Mouse (Mus musculus): ENCODE results near the gene Ctsw. TPM values are rescaled to one million over a fixed set of nuclear protein-coding genes. Genes with fewer than 3 reads are reported as not detected.

Ctsw gene
- polyA plus RNA-seq, 1 experiment: 12.4 TPM

DNA sequence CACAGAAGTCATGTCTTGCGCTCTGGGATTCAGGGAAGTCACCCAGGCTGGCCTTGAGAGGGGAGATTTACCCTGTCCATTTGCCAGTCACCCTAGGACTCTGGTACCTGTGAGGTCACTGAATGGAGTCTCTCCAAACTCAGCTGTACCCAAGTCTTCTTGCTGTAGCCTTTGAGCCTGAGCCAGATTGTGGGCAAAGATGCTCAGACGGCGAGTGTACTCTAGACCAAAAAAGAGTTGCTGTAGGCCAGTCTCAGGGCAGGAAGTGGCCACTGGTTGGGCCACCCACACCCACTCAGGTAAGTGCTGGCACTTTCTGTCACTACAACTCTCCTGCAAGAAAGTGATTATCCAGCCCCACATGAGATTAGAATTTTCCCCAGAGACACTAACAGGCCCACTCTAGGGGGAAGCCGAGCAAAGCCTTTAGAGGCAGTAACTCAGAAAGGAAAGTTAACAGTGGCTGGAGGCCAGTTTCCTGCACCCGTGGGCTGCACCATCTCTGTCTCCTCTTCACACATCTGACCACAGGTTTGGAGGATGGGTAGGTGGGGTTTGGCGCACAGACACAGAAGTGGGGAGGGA, 1.3 kb downstream of the Ctsw start:
- WGBS: 82% methylated on average over 6 of the region's 6 CpGs

DNA sequence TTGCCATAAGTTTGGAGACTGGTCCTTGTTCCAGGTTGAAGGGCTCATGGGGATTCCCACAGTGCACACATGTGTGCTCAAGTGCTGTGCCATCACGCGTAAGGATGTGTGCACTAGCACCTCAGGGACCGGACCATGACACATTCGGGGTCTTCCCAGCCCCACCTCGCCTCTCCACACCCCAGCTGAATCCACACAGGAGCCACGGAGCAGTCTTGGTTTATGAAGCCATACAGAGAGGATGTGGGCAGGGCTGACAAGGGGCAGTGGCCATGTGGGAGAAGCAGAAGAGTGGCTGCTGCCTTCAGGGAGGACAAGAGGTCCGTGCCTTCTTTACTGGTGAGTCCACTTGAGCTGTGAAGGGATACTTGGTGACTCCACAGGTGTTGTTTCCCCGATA, 3.3 kb downstream of the Ctsw start:
- no peak for DNase-seq (ENCODE audit: low read depth, low spot score)
- 94% methylated on average over 8 of the region's 8 CpGs for WGBS

More for the DNA sequence above, 1.3 kb downstream of the Ctsw start:
- no peak for DNase-seq (ENCODE audit: low read depth, low spot score)

DNA sequence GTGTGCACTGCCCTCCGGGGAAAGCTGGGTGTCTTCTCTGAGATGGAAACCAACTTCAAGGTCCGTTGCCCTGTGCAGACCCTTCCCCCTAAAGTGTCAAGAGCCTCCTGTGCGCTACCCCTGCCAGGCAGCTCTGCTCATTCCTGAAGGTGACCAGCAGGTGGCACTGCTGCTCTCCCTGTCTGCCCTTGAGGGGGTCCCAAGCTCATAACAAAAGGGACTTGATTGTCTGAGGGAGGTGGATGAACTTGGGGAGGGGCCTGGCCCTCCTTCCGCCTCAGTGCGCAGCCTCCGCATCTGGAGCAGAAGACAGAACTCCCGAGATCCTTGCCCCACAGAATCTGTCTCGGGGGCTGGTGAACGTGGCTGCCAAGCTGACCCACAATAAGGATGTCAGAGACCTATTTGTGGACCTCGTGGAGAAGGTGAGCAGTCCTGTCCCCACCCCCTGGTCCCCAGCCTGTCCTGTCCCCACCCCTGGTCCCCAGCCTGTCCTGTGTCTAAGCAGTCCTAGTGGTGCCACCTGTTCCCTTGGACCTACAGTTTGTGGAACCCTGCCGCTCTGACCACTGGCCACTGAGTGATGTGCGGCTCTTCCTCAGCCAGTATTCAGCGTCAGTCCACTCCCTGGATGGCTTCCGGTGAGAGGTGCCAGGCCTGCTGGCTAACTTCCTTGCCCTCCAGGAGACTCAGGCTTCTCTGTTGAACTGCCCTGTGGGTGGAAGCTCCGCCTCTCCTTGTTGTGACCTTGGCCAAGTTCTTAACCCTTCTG, 4.3 kb downstream of the Ctsw start:
- WGBS: 59% methylated on average over 15 of the region's 15 CpGs
- DNase-seq (ENCODE audit: low read depth, low spot score): no peak

GRCm38 (mm10) chr19:5463212-5463611, 5.1 kb downstream of the Ctsw start:
- 93% methylated on average over 9 of the region's 9 CpGs for WGBS
- DNase-seq (ENCODE audit: low read depth, low spot score): no peak

- WGBS: 79% methylated on average over 6 of the region's 6 CpGs
- no peak for DNase-seq (ENCODE audit: low read depth, low spot score)
Measured at GRCm38 (mm10) chr19:5461411-5461810, 6.9 kb downstream of the Ctsw start.

GRCm38 (mm10) chr19:5460465-5460911, 7.8 kb downstream of the Ctsw start, which contains the start of gene Fibp:
Gene Fibp, plus strand, starts transcription at chr19:5460615.
- no peak for DNase-seq (ENCODE audit: low read depth, low spot score)
- under 1% methylated on average over 32 of the region's 32 CpGs for WGBS

DNA sequence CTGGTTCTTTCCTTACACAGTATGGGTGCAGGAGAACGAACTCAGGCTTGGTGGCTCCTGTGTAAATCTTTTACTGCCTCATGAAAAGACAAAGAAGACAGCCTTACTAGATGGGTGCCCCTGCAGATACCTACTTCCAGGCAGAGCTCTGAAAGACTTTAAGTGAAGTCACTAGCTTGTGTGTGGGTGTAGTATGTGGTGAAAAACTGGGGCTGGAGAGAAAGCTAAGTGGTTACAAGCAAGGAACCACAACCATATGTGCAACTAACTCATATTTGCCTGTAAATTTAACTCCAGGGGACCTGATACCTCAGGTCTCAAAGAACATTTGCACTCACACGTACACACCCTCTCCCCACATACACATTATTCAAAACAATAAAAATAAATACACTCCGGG, 8.4 kb downstream of the Ctsw start:
- no peak for DNase-seq (ENCODE audit: low read depth, low spot score)
- 14% methylated on average over 3 of the region's 3 CpGs for WGBS

DNA sequence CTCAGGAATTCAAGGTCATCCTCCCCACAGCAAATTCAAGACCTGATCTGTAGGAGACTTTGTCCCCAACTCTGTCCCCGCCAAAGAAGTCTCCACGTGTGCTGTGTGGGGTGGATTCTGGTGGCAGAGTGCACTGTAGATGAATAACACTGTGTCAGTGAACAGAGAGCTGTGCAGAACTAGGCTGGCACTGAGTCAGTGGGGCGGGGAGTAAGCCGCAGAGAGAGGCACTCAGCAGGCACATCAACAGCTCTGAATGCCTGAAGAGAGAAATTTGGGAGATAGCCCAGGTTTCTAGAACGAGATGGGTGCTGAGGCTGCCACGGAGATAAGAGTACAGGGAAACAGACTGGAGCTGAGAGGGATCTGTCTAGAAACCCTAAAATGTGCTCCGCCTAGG, 9.3 kb downstream of the Ctsw start:
- DNase-seq (ENCODE audit: low read depth, low spot score): no peak
- 65% methylated on average over 7 of the region's 7 CpGs for WGBS

GRCm38 (mm10) chr19:5457746-5458442, 10.4 kb downstream of the Ctsw start, which contains the start of gene Ccdc85b:
Gene Ccdc85b, minus strand, starts transcription at chr19:5457894.
- WGBS: 10% methylated on average over 14 of the region's 14 CpGs
- no peak for DNase-seq (ENCODE audit: low read depth, low spot score)

- DNase-seq (ENCODE audit: low read depth, low spot score): peak; percentile 85
- under 1% methylated on average over 70 of the region's 70 CpGs for WGBS
Measured at GRCm38 (mm10) chr19:5456922-5457745, 11.2 kb downstream of the Ctsw start.

DNA sequence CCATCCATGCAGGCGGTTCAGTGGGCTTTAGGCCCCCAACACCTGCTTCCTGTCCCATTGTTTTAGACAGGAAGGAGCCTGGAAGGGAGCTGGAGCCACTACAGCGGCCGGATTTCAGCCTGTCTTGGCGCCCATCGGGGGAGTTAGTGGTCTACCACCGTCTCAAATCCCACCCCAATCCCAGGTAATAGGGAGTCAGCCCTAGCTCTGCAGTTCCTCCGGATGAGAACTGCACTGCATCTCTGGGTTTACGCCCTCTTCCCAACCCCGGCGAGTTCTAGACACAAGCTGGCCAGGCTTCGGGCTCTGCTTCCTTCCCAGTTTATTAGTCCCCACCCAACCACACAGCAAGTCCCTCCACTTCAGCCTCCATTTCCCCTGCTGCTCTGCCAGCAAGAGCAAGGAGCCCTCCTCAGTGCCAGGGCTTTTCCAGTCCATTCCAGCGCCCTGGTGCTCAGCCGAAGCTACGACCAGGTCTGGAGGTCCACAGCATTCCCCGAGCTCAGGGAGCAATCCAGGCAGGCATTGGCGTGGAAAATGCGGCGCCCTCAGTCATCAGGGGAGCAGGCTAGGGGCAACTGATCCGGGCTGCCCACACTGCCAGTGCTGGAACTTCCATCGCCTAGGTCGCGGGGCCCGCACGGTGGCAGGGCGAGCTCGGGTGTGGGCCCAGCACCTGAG, 11.9 kb downstream of the Ctsw start:
- no peak for DNase-seq (ENCODE audit: low read depth, low spot score)
- WGBS: 3% methylated on average over 26 of the region's 26 CpGs

DNA sequence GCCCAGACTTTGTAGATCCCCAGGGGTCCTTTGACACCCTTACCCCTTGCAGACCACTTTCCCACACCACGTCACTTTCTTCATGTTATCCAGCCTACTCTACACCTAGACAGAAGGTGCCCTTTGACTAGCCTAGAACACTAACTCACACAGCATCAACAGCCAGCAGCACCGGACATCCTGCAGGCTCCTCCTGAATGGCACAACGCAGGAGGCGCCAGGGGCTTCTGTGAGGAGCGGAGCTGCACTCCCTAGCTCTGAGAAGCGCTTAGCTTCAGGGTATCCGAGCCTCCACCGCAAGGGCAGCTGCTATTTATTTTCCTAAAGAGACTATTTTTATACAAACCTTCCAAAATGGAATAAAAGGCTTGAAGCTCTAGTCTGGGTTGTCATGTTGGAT, 12.7 kb downstream of the Ctsw start:
- 81% methylated on average over 8 of the region's 8 CpGs for WGBS
- no peak for DNase-seq (ENCODE audit: low read depth, low spot score)

GRCm38 (mm10) chr19:5455037-5455436, 13.3 kb downstream of the Ctsw start:
- WGBS: 79% methylated on average over 12 of the region's 12 CpGs
- no peak for DNase-seq (ENCODE audit: low read depth, low spot score)

- no peak for DNase-seq (ENCODE audit: low read depth, low spot score)
- WGBS: 72% methylated on average over 6 of the region's 6 CpGs
Measured at GRCm38 (mm10) chr19:5451766-5452165, 16.5 kb downstream of the Ctsw start.

GRCm38 (mm10) chr19:5449673-5450072, 18.6 kb downstream of the Ctsw start:
- 72% methylated on average over 3 of the region's 3 CpGs for WGBS

DNA sequence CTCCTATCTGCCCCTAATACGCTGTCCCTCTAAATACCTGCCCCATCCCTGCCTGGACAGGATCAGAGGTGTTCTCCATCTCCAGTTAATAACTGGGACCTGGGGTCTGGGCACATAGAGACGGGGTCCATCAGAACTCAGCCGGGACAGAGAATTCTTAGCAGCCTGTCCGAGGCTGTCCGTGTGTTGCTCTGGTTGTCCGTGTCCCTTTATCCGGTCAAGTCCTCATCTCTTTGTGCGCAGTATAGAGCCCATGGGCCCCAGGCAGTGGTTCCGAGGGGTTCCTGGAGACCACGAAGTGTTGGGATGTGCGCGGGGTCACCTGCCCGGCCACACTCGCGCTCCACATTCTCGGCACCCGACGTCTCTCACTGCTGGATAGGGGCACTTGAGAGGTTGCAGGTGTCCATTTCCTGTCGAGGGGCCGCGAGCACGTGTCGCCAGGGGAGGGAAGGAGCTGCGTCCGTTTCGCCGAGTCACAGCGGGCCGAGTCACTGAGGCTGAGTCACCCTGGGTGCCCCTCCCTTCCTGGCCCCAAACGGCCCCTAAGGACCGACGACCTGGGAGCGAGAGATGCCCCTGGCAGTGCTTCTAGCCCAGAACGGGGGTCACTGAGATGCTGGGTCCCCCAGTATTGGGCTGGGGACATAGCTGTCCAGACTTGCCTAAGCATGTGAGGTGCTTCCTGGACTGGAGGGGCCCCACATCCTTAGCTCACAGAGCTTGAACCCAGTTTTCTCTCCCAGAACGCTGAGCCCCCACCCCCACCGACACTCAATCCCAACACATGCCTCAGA, 19.8 kb downstream of the Ctsw start:
- DNase-seq (ENCODE audit: low read depth, low spot score): no peak
- WGBS: 6% methylated on average over 36 of the region's 36 CpGs

More at GRCm38 (mm10) chr19:5449673-5450072, 18.6 kb downstream of the Ctsw start:
- DNase-seq (ENCODE audit: low read depth, low spot score): no peak

- WGBS: 1% methylated on average over 70 of the region's 70 CpGs
- DNase-seq (ENCODE audit: low read depth, low spot score): no peak
Measured at GRCm38 (mm10) chr19:5447515-5448353, 20.6 kb downstream of the Ctsw start, which contains the start of gene Fosl1. Gene Fosl1, plus strand, starts transcription at chr19:5447547.
